Mouse (Mus musculus) spleen, adult 2 months (tissue): ENCODE results near the gene Gca.

ENCODE experiments used
- CTCF ChIP-seq: fragments of 200-500 bp; IDR thresholded peaks from 2 replicates; pipeline ENCODE4 v1.5.1; 2011; ENCODE audit warnings: mild to moderate bottlenecking, inconsistent platforms; ENCODE audit not compliant: insufficient read depth, insufficient read length, insufficient replicate concordance; ENCODE audit errors: extremely low read depth
- POLR2A ChIP-seq: fragments of 200-500 bp; IDR thresholded peaks from 2 replicates; pipeline ENCODE4 v1.6.1; 2011; ENCODE audit warnings: low read depth, low read length, inconsistent platforms

- TF ChIP-seq POLR2A (no peak), CTCF (no peak)
These were observed 5.8 kb downstream of the Gca start for GRCm38 (mm10) chr2:62669848-62670247.
